Mouse (Mus musculus): ENCODE results near the gene Vmn1r222. TPM values are rescaled to one million over a fixed set of nuclear protein-coding genes. Genes with fewer than 3 reads are reported as not detected.
"Not testable (repeated sequence)": the region's sequence is repeated elsewhere in the genome, so short reads cannot be mapped to it uniquely, and the experiment has no call there.

Gene Vmn1r222
- not detected for total RNA-seq (2021)

GRCm38 (mm10) chr13:23235847-23236246, at the start of gene Vmn1r222:
Vmn1r222 (minus strand) TSS chr13:23235947.
- DNase-seq; intact Hi-C loops (cut with DNase I): not testable (repeated sequence)

GRCm38 (mm10) chr13:23285191-23285920, 49.6 kb upstream of the Vmn1r222 start:
- DNase-seq = no peak
- intact Hi-C loops (cut with DNase I) = no loop called here

- intact Hi-C loops (cut with DNase I) = no loop called here
- no peak for DNase-seq
These were observed 44.2 kb upstream of the Vmn1r222 start for GRCm38 (mm10) chr13:23279992-23280391.

- intact Hi-C loops (cut with DNase I) = no loop called here
- no peak for DNase-seq
These were observed 43.8 kb upstream of the Vmn1r222 start for GRCm38 (mm10) chr13:23279576-23279975.

GRCm38 (mm10) chr13:23270321-23271101, 34.8 kb upstream of the Vmn1r222 start:
- peak in 1 of 2 experiments; percentile 3 for DNase-seq
- intact Hi-C loops (cut with DNase I) = no loop called here

- no peak for DNase-seq
- intact Hi-C loops (cut with DNase I) = no loop called here
These were observed 33.9 kb upstream of the Vmn1r222 start for GRCm38 (mm10) chr13:23269681-23270080.

DNA sequence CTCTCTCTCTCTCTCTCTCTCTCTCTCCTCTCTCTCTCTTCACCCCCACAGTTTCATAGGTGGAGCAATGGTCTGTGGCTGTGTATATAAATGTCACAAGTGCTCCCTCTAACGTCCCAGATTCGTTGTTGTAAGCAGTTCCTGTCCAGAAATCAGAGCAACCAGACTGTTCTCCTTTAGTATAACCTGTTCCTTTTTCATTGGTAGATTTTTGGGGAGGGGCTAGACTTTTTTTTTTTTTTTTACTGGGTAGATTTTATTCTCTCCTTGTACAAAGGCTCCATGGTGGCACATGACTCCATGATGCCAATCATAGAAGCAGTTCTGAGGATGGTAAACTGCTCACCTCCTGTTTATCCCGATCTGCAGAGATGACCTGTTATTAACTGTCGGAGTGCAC, 33.4 kb upstream of the Vmn1r222 start:
- intact Hi-C loops (cut with DNase I) = not testable (repeated sequence)

GRCm38 (mm10) chr13:23268606-23269005, 32.9 kb upstream of the Vmn1r222 start:
- intact Hi-C loops (cut with DNase I); DNase-seq: not testable (repeated sequence)

More for the DNA sequence above, 33.4 kb upstream of the Vmn1r222 start:
- not testable (repeated sequence) for DNase-seq

GRCm38 (mm10) chr13:23258546-23259048, 22.9 kb upstream of the Vmn1r222 start:
- intact Hi-C loops (cut with DNase I) = no loop called here
- no peak for DNase-seq

GRCm38 (mm10) chr13:23246834-23247233, 11.1 kb upstream of the Vmn1r222 start, which contains the start of gene Vmn1r223:
Vmn1r223 (plus strand) TSS chr13:23247134.
- intact Hi-C loops (cut with DNase I) = loop anchor here (5.0 kb wide), 1 partner anchor 1175 kb away; no protein-coding TSS in a partner anchor

GRCm38 (mm10) chr13:23213827-23214226, 21.9 kb downstream of the Vmn1r222 start, which contains the start of gene Vmn1r221:
Vmn1r221 (plus strand) TSS chr13:23214127.
- DNase-seq; intact Hi-C loops (cut with DNase I): not testable (repeated sequence)

More at GRCm38 (mm10) chr13:23246834-23247233, 11.1 kb upstream of the Vmn1r222 start, which contains the start of gene Vmn1r223:
- not testable (repeated sequence) for DNase-seq

GRCm38 (mm10) chr13:23203885-23204284, 31.9 kb downstream of the Vmn1r222 start:
- DNase-seq; intact Hi-C loops (cut with DNase I): not testable (repeated sequence)

GRCm38 (mm10) chr13:23187875-23188274, 47.9 kb downstream of the Vmn1r222 start, which contains the start of gene Vmn1r220:
Vmn1r220 (minus strand) TSS chr13:23187975.
- DNase-seq = no peak
- intact Hi-C loops (cut with DNase I) = no loop called here

Other genes with a start within 250 kb of the Vmn1r222 start
- gene Vmn1r213, start 228.3 kb downstream of the Vmn1r222 start, total RNA-seq (2021) = not detected
- not detected for gene Vmn1r214, start 205.5 kb downstream of the Vmn1r222 start, total RNA-seq (2021)
- not detected for gene Vmn1r215, start 167.9 kb downstream of the Vmn1r222 start, total RNA-seq (2021)
- not detected for gene Vmn1r217, start 117.7 kb downstream of the Vmn1r222 start, total RNA-seq (2021)
- gene Vmn1r218, start 102.8 kb downstream of the Vmn1r222 start, total RNA-seq (2021) = not detected
- not detected for gene Vmn1r219, start 76.6 kb downstream of the Vmn1r222 start, total RNA-seq (2021)
- gene Vmn1r220, start 48.0 kb downstream of the Vmn1r222 start, total RNA-seq (2021) = not detected
- not detected for gene Vmn1r221, start 21.8 kb downstream of the Vmn1r222 start, total RNA-seq (2021)
- gene Vmn1r223, start 11.2 kb upstream of the Vmn1r222 start, total RNA-seq (2021) = not detected
- 10 to 100 TPM; 18.9 to 21.7 TPM for gene Zfp322a, start 133.3 kb upstream of the Vmn1r222 start, total RNA-seq (2021)
- 1 to 10 TPM; 5.3 to 5.6 TPM for gene Abt1, start 187.9 kb upstream of the Vmn1r222 start, total RNA-seq (2021)
- not detected for gene Btn1a1, start 230.0 kb upstream of the Vmn1r222 start, total RNA-seq (2021)

Data from heart, postnatal 10 days (tissue).